Mouse (Mus musculus) monocyte, adult 2 months (primary cell): ENCODE measurements around the gene Tcf7.
A peak's percentile ranks its signal among the peaks of the same experiment; 100 is the strongest.

Experiments used
- DNase-seq, 2 experiments: peaks; one replicate each; pipeline ENCODE4 v3.0.0; 2022; ENCODE audit warnings: low spot score in 2 of 2, low read depth in 1 of 2

The Tcf7 gene

GRCm38 (mm10) chr11:52282774-52283595, at the start of gene Tcf7:
TSS of gene Tcf7 (minus strand) at chr11:52283014.
- DNase-seq, result no peak

- DNase-seq, result no peak
Observed at GRCm38 (mm10) chr11:52327313-52327712, 44.5 kb upstream of the Tcf7 start.

- no peak for DNase-seq
Observed at GRCm38 (mm10) chr11:52324442-52325367, 41.9 kb upstream of the Tcf7 start.

- no peak for DNase-seq
Observed at GRCm38 (mm10) chr11:52321540-52321939, 38.7 kb upstream of the Tcf7 start.

- no peak for DNase-seq
Observed at GRCm38 (mm10) chr11:52320529-52320928, 37.7 kb upstream of the Tcf7 start.

GRCm38 (mm10) chr11:52319664-52320063, 36.9 kb upstream of the Tcf7 start:
- DNase-seq, result no peak

- DNase-seq, result no peak
Observed at GRCm38 (mm10) chr11:52318445-52318844, 35.6 kb upstream of the Tcf7 start.

GRCm38 (mm10) chr11:52314102-52314793, 31.4 kb upstream of the Tcf7 start:
- no peak for DNase-seq

GRCm38 (mm10) chr11:52310709-52311108, 27.9 kb upstream of the Tcf7 start:
- no peak for DNase-seq

GRCm38 (mm10) chr11:52309487-52309886, 26.7 kb upstream of the Tcf7 start:
- DNase-seq, result no peak

- no peak for DNase-seq
Observed at GRCm38 (mm10) chr11:52306431-52306830, 23.6 kb upstream of the Tcf7 start.

- DNase-seq, result no peak
Observed at GRCm38 (mm10) chr11:52305266-52305665, 22.5 kb upstream of the Tcf7 start.

GRCm38 (mm10) chr11:52302668-52303067, 19.9 kb upstream of the Tcf7 start:
- DNase-seq, result no peak

- DNase-seq, result no peak
Observed at GRCm38 (mm10) chr11:52299687-52300086, 16.9 kb upstream of the Tcf7 start.

- no peak for DNase-seq
Observed at GRCm38 (mm10) chr11:52298955-52299354, 16.1 kb upstream of the Tcf7 start.

- peak in 1 of 2 experiments; percentile 49 for DNase-seq
Observed at GRCm38 (mm10) chr11:52297352-52297751, 14.5 kb upstream of the Tcf7 start.

- DNase-seq, result no peak
Observed at GRCm38 (mm10) chr11:52294103-52294502, 11.3 kb upstream of the Tcf7 start.

GRCm38 (mm10) chr11:52292894-52293293, 10.1 kb upstream of the Tcf7 start:
- DNase-seq, result no peak

GRCm38 (mm10) chr11:52292346-52292745, 9.5 kb upstream of the Tcf7 start:
- DNase-seq, result no peak

GRCm38 (mm10) chr11:52286958-52287305, 4.1 kb upstream of the Tcf7 start:
- no peak for DNase-seq

- DNase-seq, result no peak
Observed at GRCm38 (mm10) chr11:52286301-52286957, 3.6 kb upstream of the Tcf7 start.
